Mouse (Mus musculus) spleen, adult 10 weeks (tissue): ENCODE measurements around the gene Cdkl2. TPM values are rescaled to one million over a fixed set of nuclear protein-coding genes. Genes with fewer than 3 reads are reported as not detected.

Experiments used
- polyA plus RNA-seq: library from polyadenylated mRNA; stranded (reverse); fragments of 350-450 nt; fragmentation: Illumina TruSeq; extraction: RNeasy Lipid Tissue Mini Kit (QIAGEN cat#74804); gene quantifications from one replicate; pipeline ENCODE4 v1.2.3, GENCODE M21; 2015; ENCODE audit warnings: low replicate concordance; ENCODE audit not compliant: insufficient read depth

Gene Cdkl2
- 1.6 TPM for polyA plus RNA-seq

GRCm38 (mm10) chr5:92043783-92044182 is at the start of gene Cdkl2:
Cdkl2 (minus strand) TSS chr5:92043883.

GRCm38 (mm10) chr5:92083417-92084038 is 39.8 kb upstream of the Cdkl2 start, which contains the start of gene G3bp2:
G3bp2 (minus strand) TSS chr5:92083719.

GRCm38 (mm10) chr5:91987236-91987635 is 56.4 kb downstream of the Cdkl2 start, which contains the start of gene Odaph:
Odaph (plus strand) TSS chr5:91987475.

DNA sequence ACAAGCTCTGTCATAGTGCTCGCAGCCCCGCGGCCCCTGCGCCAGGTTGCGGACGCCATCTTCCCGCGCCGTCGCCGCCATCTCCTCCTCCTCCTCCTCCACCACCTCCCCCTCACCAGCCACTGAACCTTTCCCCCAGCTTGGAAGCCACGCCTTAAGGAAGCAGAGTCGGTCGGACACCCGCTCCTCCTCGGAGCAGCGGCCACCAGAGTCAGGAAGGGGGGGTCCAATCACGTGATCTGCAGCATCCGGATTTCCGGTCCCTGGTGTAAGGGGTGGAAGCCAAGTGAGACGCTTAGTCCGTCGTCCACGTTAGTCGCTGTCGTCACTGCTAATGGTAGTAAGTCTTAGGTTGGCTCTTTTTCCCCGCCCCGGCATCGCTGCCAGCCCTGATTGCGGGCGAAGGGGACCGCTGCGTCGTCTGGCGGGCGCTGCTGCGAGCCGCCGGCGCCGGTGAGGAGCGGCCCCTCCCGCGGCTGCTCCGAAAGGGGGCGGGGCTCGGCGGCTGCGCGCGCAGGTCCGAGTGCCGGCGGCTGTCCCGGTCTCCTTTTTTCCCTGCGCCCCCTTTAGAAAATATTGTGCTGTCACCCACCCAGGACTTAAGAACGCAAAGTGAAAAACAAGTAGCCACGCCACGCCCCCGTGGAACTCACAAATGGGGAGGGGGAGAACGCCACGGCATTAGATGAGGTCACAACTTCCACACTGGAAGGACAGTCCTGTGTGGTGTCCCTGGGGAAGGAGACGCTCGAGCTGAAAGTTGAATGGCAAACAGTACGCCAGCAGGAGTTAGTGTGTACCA is 80.8 kb downstream of the Cdkl2 start, which contains the start of gene Rchy1:
Rchy1 (minus strand) TSS at position 430 of the 802 bp plus-strand sequence.

Other genes with a start within 250 kb of the Cdkl2 start
- 121 TPM for gene Rchy1, start 80.8 kb downstream of the Cdkl2 start, polyA plus RNA-seq
- gene Odaph, start 56.4 kb downstream of the Cdkl2 start, polyA plus RNA-seq: 0.59 TPM
- 130 TPM for gene G3bp2, start 39.8 kb upstream of the Cdkl2 start, polyA plus RNA-seq
- 81.3 TPM for gene Uso1, start 94.1 kb upstream of the Cdkl2 start, polyA plus RNA-seq
- not detected for gene U90926, start 171.5 kb upstream of the Cdkl2 start, polyA plus RNA-seq
- 3.2 TPM for gene Ppef2, start 212.4 kb upstream of the Cdkl2 start, polyA plus RNA-seq
- 99.9 TPM for gene Naaa, start 234.3 kb upstream of the Cdkl2 start, polyA plus RNA-seq